Mouse (Mus musculus) heart, postnatal 0 days (tissue): ENCODE data around the gene Gas2l2. TPM values are rescaled to one million over a fixed set of nuclear protein-coding genes. Genes with fewer than 3 reads are reported as not detected.

Source experiments
- ATAC-seq: fragments of 200-750 bp; cut with Nextera tagmentation; 2 replicates; pipeline ENCODE4 v1.8.0; 2017; ENCODE audit warnings: low read depth, moderate number of reproducible peaks, moderate library complexity; ENCODE audit not compliant: insufficient read depth
- DNase-seq: peaks from one replicate; pipeline ENCODE4 v3.0.0-alpha.2; 2016; ENCODE audit warnings: low spot score
- H3K27ac ChIP-seq: fragments of 300-500 bp; sonication (generic); 2 replicates; pipeline ENCODE4 v1.5.1; 2014; ENCODE audit warnings: low read depth, mild to moderate bottlenecking
- H3K27me3 ChIP-seq: fragments of 300-500 bp; sonication (generic); 2 replicates; pipeline ENCODE4 v1.6.1; 2014; ENCODE audit warnings: low read length, mixed read lengths; ENCODE audit not compliant: control insufficient read depth, insufficient read depth
- H3K36me3 ChIP-seq: fragments of 300-500 bp; sonication (generic); replicated peaks from 2 replicates; pipeline ENCODE4 v1.6.1; 2014; ENCODE audit warnings: low read length, mixed read lengths; ENCODE audit not compliant: control insufficient read depth, insufficient read depth
- H3K4me1 ChIP-seq: fragments of 300-500 bp; sonication (generic); 2 replicates; pipeline ENCODE4 v1.6.1; 2014; ENCODE audit warnings: antibody characterized with exemption; ENCODE audit not compliant: control insufficient read depth, insufficient read depth
- H3K4me2 ChIP-seq: fragments of 300-500 bp; sonication (generic); 2 replicates; pipeline ENCODE4 v1.6.1; 2014; ENCODE audit warnings: low read depth, mild to moderate bottlenecking, low read length, moderate library complexity
- H3K4me3 ChIP-seq: fragments of 300-500 bp; sonication (generic); 2 replicates; pipeline ENCODE4 v1.5.1; 2014; ENCODE audit warnings: low read depth, low read length
- H3K9ac ChIP-seq: fragments of 300-500 bp; sonication (generic); replicated peaks from 2 replicates; pipeline ENCODE4 v1.6.1; 2014; ENCODE audit warnings: low read depth, low read length, mixed read lengths
- H3K9me3 ChIP-seq: fragments of 300-500 bp; sonication (generic); replicated peaks from 2 replicates; pipeline ENCODE4 v1.6.1; 2016; ENCODE audit warnings: low read length; ENCODE audit not compliant: control insufficient read depth
- CTCF ChIP-seq: IDR thresholded peaks from 2 replicates; pipeline ENCODE4 v1.5.1; 2016; ENCODE audit warnings: antibody characterized with exemption, control low read depth, low read depth
- EP300 ChIP-seq: IDR thresholded peaks from 2 replicates; pipeline ENCODE4 v1.6.1; 2016; ENCODE audit warnings: antibody characterized with exemption, low read depth
- WGBS: fragments of 180-500 bp; shearing (Covaris S2); extraction: QIAGEN DNeasy Blood & Tissue Kit; methylation state at CpG from one replicate; pipeline ENCODE4 v1.1.7; 2014; 5-methylcytosine and 5-hydroxymethylcytosine counted together
- polyA plus RNA-seq: library from polyadenylated mRNA; unstranded; fragments of >200 nt; fragmentation: Nextera tagmentation; extraction: Ambion mirVana; gene quantifications from 2 replicates; pipeline ENCODE4 v1.2.1, GENCODE M21; 2015
- total RNA-seq: library from RNA; depleted of rRNA; stranded (reverse); fragments of >200 nt; gene quantifications from 2 replicates; pipeline ENCODE4 v1.2.3, GENCODE M21; 2014; ENCODE audit warnings: low replicate concordance

The Gas2l2 gene
- total and polyA plus RNA-seq, 2 experiments from 2014 or later = not detected

- DNase-seq (no peak), ATAC-seq (no peak)
- Histone ChIP-seq H3K27ac (no peak overlapping the region), H3K4me2 (no peak overlapping the region), H3K4me1 (peaks cover 8% of the 10 kb centered on the region), H3K9ac (no peak overlapping the region), H3K36me3 (no peaks in the 10 kb centered on the region), H3K9me3 (no peaks in the 10 kb centered on the region), H3K4me3 (no peak overlapping the region), H3K27me3 (peaks cover 7% of the 10 kb centered on the region)
- 56% methylated on average over 2 of the region's 2 CpGs for WGBS
- TF ChIP-seq CTCF (no peak), EP300 (no peak)
These were observed 3.3 kb upstream of the Gas2l2 start for GRCm38 (mm10) chr11:83432533-83432932.

GRCm38 (mm10) chr11:83426964-83427363 lies 2.3 kb downstream of the Gas2l2 start:
- H3K36me3 ChIP-seq = no peaks in the 10 kb centered on the region
- WGBS = 26% methylated on average over 17 of the region's 17 CpGs
- ATAC-seq (no peak; the same call in 1 of the 2 replicates), DNase-seq (peak; percentile 2)
- peaks cover 2% of the 10 kb centered on the region for H3K4me1 ChIP-seq
- peak overlapping the region; percentile 32 for H3K4me2 ChIP-seq
- no peaks in the 10 kb centered on the region for H3K9me3 ChIP-seq
- H3K4me3 ChIP-seq = no peak overlapping the region
- H3K9ac ChIP-seq = no peak overlapping the region
- TF ChIP-seq EP300 (no peak), CTCF (no peak)
- H3K27ac ChIP-seq = no peak overlapping the region
- H3K27me3 ChIP-seq = peaks cover 8% of the 10 kb centered on the region

- Histone ChIP-seq H3K9me3 (no peaks in the 10 kb centered on the region), H3K4me1 (no peaks in the 10 kb centered on the region), H3K9ac (no peak overlapping the region), H3K36me3 (no peaks in the 10 kb centered on the region), H3K27ac (no peak overlapping the region), H3K4me3 (no peak overlapping the region), H3K4me2 (no peak overlapping the region), H3K27me3 (peaks cover 26% of the 10 kb centered on the region)
- TF ChIP-seq EP300 = no peak
- TF ChIP-seq CTCF = peak; percentile 94
- ATAC-seq = no peak
- DNase-seq = no peak
- WGBS = 3% methylated on average over 8 of the region's 8 CpGs
These were observed 4.6 kb downstream of the Gas2l2 start for GRCm38 (mm10) chr11:83424681-83425080.

- peak; percentile 28; the same call in 1 of the 2 replicates for ATAC-seq
- Histone ChIP-seq H3K9me3 (no peaks in the 10 kb centered on the region), H3K9ac (no peak overlapping the region), H3K4me2 (no peak overlapping the region), H3K36me3 (no peaks in the 10 kb centered on the region), H3K4me1 (no peaks in the 10 kb centered on the region), H3K27ac (no peak overlapping the region), H3K27me3 (peaks cover 34% of the 10 kb centered on the region), H3K4me3 (no peak overlapping the region)
- DNase-seq = peak; percentile 71
- WGBS = under 1% methylated on average over 9 of the region's 9 CpGs
- TF ChIP-seq CTCF (no peak), EP300 (no peak)
These were observed 8.0 kb downstream of the Gas2l2 start for GRCm38 (mm10) chr11:83421305-83421704.

- 31% methylated on average over 4 of the region's 4 CpGs for WGBS
These were observed 8.9 kb downstream of the Gas2l2 start for GRCm38 (mm10) chr11:83420338-83420737.

GRCm38 (mm10) chr11:83418566-83418965 lies 10.7 kb downstream of the Gas2l2 start:
- WGBS = 8% methylated on average over 38 of the region's 38 CpGs
- H3K27me3 ChIP-seq = peaks cover 34% of the 10 kb centered on the region
- no peak overlapping the region for H3K9ac ChIP-seq
- no peak overlapping the region for H3K27ac ChIP-seq
- no peaks in the 10 kb centered on the region for H3K36me3 ChIP-seq
- ATAC-seq (peak; percentile 53), DNase-seq (no peak)
- no peaks in the 10 kb centered on the region for H3K4me1 ChIP-seq
- H3K4me3 ChIP-seq = no peak overlapping the region
- TF ChIP-seq EP300 (no peak), CTCF (peak; percentile 40)
- no peaks in the 10 kb centered on the region for H3K9me3 ChIP-seq
- H3K4me2 ChIP-seq = peak overlapping the region; percentile 36

More at GRCm38 (mm10) chr11:83420338-83420737, 8.9 kb downstream of the Gas2l2 start:
- TF ChIP-seq EP300 = no peak
- peak; percentile 28; the same call in 1 of the 2 replicates for TF ChIP-seq CTCF
- Histone ChIP-seq H3K27ac (no peak overlapping the region), H3K4me2 (no peak overlapping the region), H3K27me3 (peaks cover 34% of the 10 kb centered on the region), H3K4me3 (no peak overlapping the region), H3K4me1 (no peaks in the 10 kb centered on the region), H3K36me3 (no peaks in the 10 kb centered on the region), H3K9me3 (no peaks in the 10 kb centered on the region), H3K9ac (no peak overlapping the region)
- ATAC-seq = no peak
- no peak for DNase-seq
